Mouse (Mus musculus) gastrocnemius, postnatal 14 days (tissue): Measurements from ENCODE around the gene Cped1. TPM values are rescaled to one million over a fixed set of nuclear protein-coding genes. Genes with fewer than 3 reads are reported as not detected.
A peak's percentile ranks its signal among the peaks of the same experiment; 100 is the strongest.

Experiments
- DNase-seq: peaks from one replicate; pipeline ENCODE4 v3.0.0; 2021; ENCODE audit warnings: mixed read lengths
- intact Hi-C: fragments of 180-260 bp; cut with DNase I; formaldehyde crosslinking; loops from one replicate; pipeline ENCODE4 v1.15.1; 2025; ENCODE audit warnings: low total_unique reads
- total RNA-seq, 2 experiments: library from RNA; stranded (reverse); gene quantifications; 2 replicates each; pipeline ENCODE4 v1.2.3; 2021

Gene Cped1
- total RNA-seq, 2 experiments from 2014 or later: 15.6 to 16.3 TPM

- DNase-seq: no peak
- intact Hi-C loops: no loop called here
Measured at GRCm38 (mm10) chr6:22064341-22064740, 78.6 kb downstream of the Cped1 start.

- no peak for DNase-seq
- intact Hi-C loops: loop anchor here (5.0 kb wide), 1 partner anchor 83 kb away; the partner anchor contains the start of gene Cped1
Measured at GRCm38 (mm10) chr6:22070603-22071322, 85.0 kb downstream of the Cped1 start.

- intact Hi-C loops: loop anchor here (5.0 kb wide), 1 partner anchor 84 kb away; the partner anchor contains the start of gene Cped1
- DNase-seq: no peak
Measured at GRCm38 (mm10) chr6:22071323-22071840, 85.7 kb downstream of the Cped1 start.

GRCm38 (mm10) chr6:22072737-22073136 lies 87.0 kb downstream of the Cped1 start:
- intact Hi-C loops: loop anchor here (5.0 kb wide), 1 partner anchor 85 kb away; the partner anchor contains the start of gene Cped1
- no peak for DNase-seq

- intact Hi-C loops: loop anchor here (5.0 kb wide), 1 partner anchor 87 kb away; the partner anchor contains the start of gene Cped1
- DNase-seq: no peak
Measured at GRCm38 (mm10) chr6:22074232-22075083, 88.7 kb downstream of the Cped1 start.

GRCm38 (mm10) chr6:22078686-22079264 lies 93.1 kb downstream of the Cped1 start:
- DNase-seq: no peak
- intact Hi-C loops: no loop called here

- intact Hi-C loops: no loop called here
Measured at GRCm38 (mm10) chr6:22086056-22086455, 100.3 kb downstream of the Cped1 start.

GRCm38 (mm10) chr6:22088346-22089064 lies 102.8 kb downstream of the Cped1 start:
- peak; percentile 42 for DNase-seq
- intact Hi-C loops: no loop called here

More at GRCm38 (mm10) chr6:22086056-22086455, 100.3 kb downstream of the Cped1 start:
- no peak for DNase-seq

- intact Hi-C loops: loop anchor here (5.0 kb wide), 1 partner anchor 279 kb away; no protein-coding TSS in a partner anchor
- DNase-seq: no peak
Measured at GRCm38 (mm10) chr6:22091773-22092172, 106.1 kb downstream of the Cped1 start.

GRCm38 (mm10) chr6:22093792-22094191 lies 108.1 kb downstream of the Cped1 start:
- no peak for DNase-seq
- intact Hi-C loops: loop anchor here (5.0 kb wide), 1 partner anchor 281 kb away; no protein-coding TSS in a partner anchor

GRCm38 (mm10) chr6:22097709-22098108 lies 112.0 kb downstream of the Cped1 start:
- intact Hi-C loops: no loop called here
- DNase-seq: no peak

- no peak for DNase-seq
- intact Hi-C loops: no loop called here
Measured at GRCm38 (mm10) chr6:22099832-22100231, 114.1 kb downstream of the Cped1 start.

- DNase-seq: no peak
- intact Hi-C loops: no loop called here
Measured at GRCm38 (mm10) chr6:22101939-22102338, 116.2 kb downstream of the Cped1 start.

GRCm38 (mm10) chr6:22102752-22103151 lies 117.0 kb downstream of the Cped1 start:
- no peak for DNase-seq
- intact Hi-C loops: no loop called here

- no peak for DNase-seq
- intact Hi-C loops: no loop called here
Measured at GRCm38 (mm10) chr6:22103713-22104112, 118.0 kb downstream of the Cped1 start.

- intact Hi-C loops: no loop called here
- no peak for DNase-seq
Measured at GRCm38 (mm10) chr6:22104211-22104610, 118.5 kb downstream of the Cped1 start.

GRCm38 (mm10) chr6:22114079-22114478 lies 128.4 kb downstream of the Cped1 start:
- intact Hi-C loops: no loop called here
- DNase-seq: no peak

- no peak for DNase-seq
- intact Hi-C loops: no loop called here
Measured at GRCm38 (mm10) chr6:22116679-22117078, 131.0 kb downstream of the Cped1 start.

GRCm38 (mm10) chr6:22122080-22122479 lies 136.4 kb downstream of the Cped1 start:
- intact Hi-C loops: loop anchor here (5.0 kb wide), 1 partner anchor 375 kb away; no protein-coding TSS in a partner anchor
- no peak for DNase-seq
